Mouse (Mus musculus) brain, embryonic 14.5 days (tissue): ENCODE data around the gene Smok3c.

Experiments
- CTCF ChIP-seq: fragments of 200-500 bp; IDR thresholded peaks from 2 replicates; pipeline ENCODE4 v1.5.1; 2012; ENCODE audit warnings: inconsistent platforms, mild to moderate bottlenecking, moderate library complexity, borderline replicate concordance; ENCODE audit not compliant: insufficient read depth, insufficient read length; ENCODE audit errors: extremely low read depth
- POLR2A ChIP-seq: fragments of 200-500 bp; IDR thresholded peaks from 2 replicates; pipeline ENCODE4 v1.6.1; 2012; ENCODE audit warnings: mild to moderate bottlenecking, inconsistent platforms, borderline replicate concordance; ENCODE audit not compliant: poor library complexity, insufficient read depth, insufficient read length, severe bottlenecking; ENCODE audit errors: extremely low read depth

GRCm38 (mm10) chr5:138081446-138081845 is 28.5 kb downstream of the Smok3c start:
- TF ChIP-seq POLR2A = no peak
- no peak for TF ChIP-seq CTCF
